Mouse (Mus musculus) myocyte (in vitro differentiated cells): ENCODE data around the gene Efna1.

Source experiments
- E2F4 ChIP-seq: IDR thresholded peaks from one replicate; pipeline ENCODE4 v1.6.1; 2011; ENCODE audit warnings: mild to moderate bottlenecking, control low read depth, moderate library complexity; ENCODE audit not compliant: insufficient read depth
- MAX ChIP-seq: IDR thresholded peaks from one replicate; pipeline ENCODE4 v1.6.1; 2011; ENCODE audit warnings: low read depth, mild to moderate bottlenecking, control low read depth
- MYOD1 ChIP-seq, 3 experiments: IDR thresholded peaks; one replicate each; pipeline ENCODE4 v1.6.1; 2011; ENCODE audit warnings: control low read depth in 2 of 3, low read depth in 2 of 3, mild to moderate bottlenecking in 2 of 3, moderate library complexity in 1 of 3; ENCODE audit not compliant: insufficient read length in 2 of 3, control insufficient read depth in 1 of 3
- POLR2A ChIP-seq: IDR thresholded peaks from one replicate; pipeline ENCODE4 v1.6.1; 2011; ENCODE audit warnings: low read depth, mild to moderate bottlenecking, control low read depth, moderate library complexity; ENCODE audit not compliant: insufficient read length
- TCF3 ChIP-seq: IDR thresholded peaks from one replicate; pipeline ENCODE4 v1.6.1; 2011; ENCODE audit warnings: low read depth, control low read depth; ENCODE audit not compliant: insufficient read length

DNA sequence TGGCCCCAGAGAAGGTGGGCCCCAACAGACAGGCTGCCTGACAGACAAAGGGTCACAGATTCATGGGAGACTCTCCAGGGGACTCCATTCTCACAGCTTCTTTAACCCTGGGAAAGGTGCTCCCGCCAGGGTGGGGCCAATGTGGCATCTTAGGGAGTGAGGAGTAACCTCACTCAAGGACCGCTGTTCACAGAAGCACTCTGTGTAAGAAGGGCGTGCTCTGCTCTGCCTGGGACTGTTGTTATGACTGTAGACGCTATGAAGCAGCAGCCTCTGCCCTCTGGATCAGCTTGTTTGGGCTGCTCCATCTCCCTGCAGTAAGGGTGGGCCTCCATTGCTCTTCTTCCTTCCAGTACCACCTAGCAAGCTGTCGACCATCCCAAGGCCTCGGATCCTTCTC is 23.5 kb upstream of the Efna1 start:
- TF ChIP-seq E2F4 (no peak), POLR2A (no peak), MYOD1 (IDR thresholded peaks at IDR 0.05; ENCODE audit: control insufficient read depth in 1 of 3, insufficient read length in 2 of 3, low read depth in 2 of 3) (no peak), TCF3 (no peak), MAX (no peak)
